Mouse (Mus musculus) c-Kit-positive CD71-negative TER-119-negative erythroid progenitor cells, embryonic 14.5 days (primary cell): Measurements from ENCODE around the gene Enc1.

Source experiments
- DNase-seq: peaks from one replicate; pipeline ENCODE4 v3.0.0-alpha.2; 2013; ENCODE audit warnings: low read depth

Gene Enc1

DNA sequence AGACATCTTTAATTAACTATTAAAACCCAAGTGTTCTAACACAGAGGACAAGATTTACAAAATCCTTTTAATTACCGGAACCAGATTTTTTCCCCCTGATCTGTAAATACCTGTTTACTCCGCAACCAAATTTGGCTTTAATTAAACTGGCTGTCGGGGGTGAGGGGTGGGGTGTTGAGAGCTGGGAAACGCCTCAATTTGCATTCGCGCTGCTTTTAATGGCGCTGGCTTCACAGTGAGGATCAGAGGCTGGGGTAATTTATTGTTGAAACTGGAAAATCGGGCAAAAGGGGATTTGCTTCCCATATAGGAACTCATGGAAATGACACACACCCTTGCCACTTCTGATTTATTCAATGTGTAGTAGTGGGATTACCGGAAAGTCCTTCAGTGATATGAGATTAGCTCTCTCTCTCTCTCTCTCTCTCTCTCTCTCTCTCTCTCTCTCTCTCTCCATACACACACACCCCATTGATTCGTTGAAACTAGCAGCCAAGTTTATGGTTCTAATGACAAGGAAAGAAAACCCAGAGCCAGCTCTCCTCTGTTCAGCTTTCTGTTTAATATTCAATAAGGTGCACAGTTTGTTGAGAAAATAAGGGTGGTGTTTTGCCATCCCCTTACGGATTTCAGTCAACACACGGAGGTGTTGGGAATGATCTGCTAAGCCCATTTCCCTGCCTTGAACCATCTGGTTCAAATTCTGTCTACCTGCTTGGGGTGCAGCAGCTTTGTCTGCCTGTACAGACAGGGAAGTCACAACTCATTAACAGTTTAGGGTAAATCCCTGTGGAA, 51.7 kb downstream of the Enc1 start:
- no peak for DNase-seq

DNA sequence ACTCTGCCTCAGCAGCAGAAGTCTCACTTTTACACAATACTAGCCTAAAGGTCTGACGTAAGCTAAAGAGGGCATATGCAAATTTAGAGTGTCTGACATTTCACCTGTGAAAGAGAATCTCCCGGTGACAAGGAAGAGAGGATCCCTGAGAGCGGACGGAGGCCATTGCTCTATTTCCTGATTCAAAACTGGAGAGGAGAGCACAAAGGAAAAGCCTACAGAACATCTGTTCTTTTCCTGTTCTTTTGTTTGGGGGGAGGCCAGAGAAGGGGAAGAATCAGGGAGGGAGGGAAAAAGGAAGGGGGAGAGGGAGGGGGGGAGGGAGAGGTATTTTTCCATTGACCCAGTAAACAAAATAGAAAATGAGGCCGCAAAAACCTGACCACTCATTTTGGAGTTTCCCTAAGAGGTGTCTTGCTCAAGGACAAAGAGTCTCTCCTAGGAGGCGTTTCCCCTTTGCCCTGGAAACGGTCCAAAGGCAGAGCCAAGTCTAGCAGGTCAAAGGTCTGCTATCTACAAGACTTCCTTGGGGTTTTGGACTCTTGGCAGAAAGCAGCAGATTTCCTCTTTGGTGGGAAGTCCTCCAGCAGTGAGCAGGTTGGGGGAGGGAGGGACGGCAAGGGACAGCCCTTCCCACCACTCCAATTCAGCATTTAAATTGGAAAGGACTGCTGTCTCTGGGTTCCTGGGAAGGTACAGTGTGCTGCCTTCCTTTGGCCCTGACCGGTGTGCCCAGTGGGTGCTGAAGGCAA, 54.4 kb downstream of the Enc1 start:
- no peak for DNase-seq

DNA sequence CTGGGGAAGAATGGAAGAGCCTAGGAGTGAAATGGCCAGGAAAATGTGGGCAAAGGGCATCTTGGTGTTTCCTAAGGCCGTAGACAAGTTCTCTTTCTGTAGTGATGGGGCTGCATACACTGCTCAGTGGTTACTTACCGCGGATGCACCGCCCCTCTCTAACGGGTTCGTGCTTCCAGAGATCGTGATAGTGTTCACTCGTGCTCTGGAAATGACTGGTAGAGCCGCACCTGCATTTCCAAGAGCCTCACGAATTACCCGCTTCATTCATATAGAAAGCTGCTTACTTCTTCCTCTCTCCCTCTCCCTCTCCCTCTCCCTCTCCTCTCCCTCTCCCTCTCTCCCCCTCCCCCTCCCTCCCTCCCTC, 54.9 kb downstream of the Enc1 start:
- DNase-seq: no peak

DNA sequence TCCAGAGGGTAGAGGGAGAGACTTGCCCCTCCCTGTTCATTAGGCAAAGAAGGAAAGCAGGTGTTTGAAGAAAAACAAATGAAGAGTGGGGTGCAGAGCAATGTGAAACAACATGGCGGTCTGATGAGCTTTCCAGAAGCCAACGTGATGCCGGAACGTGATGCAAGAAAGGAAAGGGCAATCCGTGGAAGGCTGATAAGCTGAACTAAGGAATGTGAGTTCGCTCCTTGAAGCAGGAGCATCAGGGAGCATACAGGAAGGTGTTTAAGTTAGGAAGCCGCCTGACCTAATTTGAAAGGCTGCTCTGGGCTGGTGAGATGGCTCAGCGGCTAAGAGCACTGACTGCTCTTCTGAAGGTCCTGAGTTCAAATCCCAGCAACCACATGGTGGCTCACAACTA, 55.4 kb downstream of the Enc1 start:
- DNase-seq: no peak

DNA sequence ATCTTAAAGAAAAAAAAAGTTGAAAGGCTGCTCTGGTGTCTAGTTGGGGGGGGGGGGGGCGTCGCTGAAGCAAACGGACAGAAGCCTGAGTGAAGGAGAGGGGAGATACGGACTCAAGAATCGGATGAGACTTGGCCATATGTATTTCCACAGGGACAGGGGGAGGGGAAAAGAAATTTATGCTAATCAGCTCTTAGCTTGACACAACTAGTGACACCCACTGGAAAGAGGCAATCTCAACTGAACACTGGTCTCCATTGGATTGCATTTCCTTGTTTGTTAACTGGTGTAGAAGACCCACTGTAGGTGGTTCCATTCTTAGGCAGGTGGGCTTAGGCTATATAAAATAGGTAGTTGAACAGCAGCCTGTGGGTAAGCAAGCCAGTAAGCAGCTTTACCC, 55.9 kb downstream of the Enc1 start:
- DNase-seq: no peak

DNA sequence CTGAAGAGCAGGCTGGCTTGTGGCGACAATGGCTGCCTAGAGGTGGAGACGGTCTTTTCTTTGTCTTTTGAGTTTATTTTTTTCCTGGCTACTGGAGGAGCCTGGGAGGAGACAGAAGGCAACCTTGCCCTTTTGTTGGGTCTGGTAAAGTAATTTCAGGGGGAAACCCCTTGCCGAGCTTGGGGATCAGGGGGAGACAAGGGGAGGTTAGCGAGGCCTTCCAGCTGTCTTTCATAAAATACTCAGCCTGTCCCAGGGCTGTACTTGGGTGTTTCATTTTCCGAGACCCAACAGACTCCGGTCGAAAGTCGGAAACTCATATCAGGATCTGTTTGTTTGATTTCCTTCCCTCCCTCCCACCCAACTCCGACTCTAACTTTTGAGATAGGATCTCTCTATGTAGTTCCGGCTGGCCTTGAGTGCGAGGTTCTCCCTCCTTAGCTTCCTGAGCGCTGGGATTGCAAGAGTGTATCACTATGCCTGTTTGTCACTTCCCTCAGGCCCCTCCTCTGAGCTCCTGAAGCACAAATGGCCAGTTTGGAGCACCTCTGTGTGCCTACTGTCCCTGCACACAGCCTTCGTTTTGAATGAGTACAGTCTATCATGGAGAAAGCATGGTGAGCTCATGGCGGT, 56.6 kb downstream of the Enc1 start:
- DNase-seq: no peak

DNA sequence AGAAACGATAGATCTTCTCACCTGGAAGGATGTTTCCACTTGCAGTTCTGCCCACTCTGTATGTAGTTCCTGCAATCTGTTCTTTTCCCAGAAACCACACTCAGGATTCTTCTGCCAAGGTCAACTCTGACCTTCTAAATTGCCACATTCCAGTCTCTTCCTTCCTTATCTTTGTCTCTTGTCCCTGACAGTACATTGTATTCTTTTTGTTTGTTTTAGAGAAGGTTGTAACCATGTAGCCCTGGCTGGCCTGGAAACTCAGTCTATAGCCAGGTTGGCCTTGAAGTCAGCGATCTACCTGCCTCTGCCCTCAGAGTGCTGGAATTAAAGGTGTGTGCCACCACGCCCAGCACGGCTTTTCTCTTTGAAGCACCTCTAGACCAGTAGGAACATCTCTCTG, 58.0 kb downstream of the Enc1 start:
- no peak for DNase-seq

DNA sequence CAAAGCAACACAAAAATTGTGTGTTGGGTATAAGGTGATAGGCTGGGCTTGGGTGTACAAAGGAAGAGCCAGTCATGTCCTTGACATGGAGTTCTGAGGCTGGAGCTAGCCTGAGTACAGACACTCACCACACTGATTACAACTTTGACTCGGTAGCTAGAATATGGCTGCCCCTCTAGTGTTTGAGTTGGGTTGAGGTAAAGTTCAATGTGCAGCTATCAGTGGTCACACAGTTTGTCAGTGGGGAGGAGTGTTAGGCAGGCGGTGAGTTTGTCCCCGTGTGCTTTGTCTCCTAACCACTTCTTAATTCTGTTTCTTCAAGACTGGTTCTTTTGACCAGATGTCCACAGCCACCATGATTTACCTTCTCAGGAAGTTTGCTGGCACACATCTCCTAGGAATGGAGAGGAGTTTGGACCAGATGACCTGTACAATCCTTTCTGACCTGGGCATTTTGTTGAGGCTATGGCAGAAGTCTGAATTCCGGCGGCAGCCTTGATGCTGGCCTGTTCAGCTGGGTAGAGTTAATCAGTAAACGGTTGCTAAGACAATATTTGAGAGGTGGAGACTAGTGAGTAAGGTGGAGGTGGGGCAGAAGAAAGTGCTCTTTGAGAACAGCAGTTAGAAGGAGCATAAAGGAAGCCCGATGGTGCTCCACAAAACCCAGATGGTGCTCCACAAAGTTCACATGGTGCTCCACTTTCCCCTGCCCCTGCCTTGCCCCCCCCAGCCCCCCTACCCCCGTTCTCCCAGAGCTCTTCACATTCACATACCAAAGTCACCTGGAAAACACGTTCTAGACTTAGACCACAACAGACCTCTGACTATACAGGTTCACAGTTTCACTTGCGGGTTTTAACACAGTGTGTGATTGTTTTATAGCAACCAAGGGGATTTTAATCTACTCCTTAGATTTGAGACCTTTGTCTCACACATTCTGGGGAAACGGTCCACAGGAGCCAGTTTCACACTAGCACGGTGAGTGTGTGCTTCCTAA, 59.3 kb downstream of the Enc1 start:
- DNase-seq: no peak
